Mouse (Mus musculus) G1E-ER4 (cell line): ENCODE data around the gene Eef1g. TPM values are rescaled to one million over a fixed set of nuclear protein-coding genes. Genes with fewer than 3 reads are reported as not detected.

Experiments used
- GATA1 ChIP-seq: IDR thresholded peaks from one replicate; pipeline ENCODE4 v1.8.0; 2012; ENCODE audit warnings: low read length, inconsistent platforms
- polyA plus RNA-seq: library from polyadenylated mRNA; stranded (reverse); fragments of >175 nt; gene quantifications from 2 replicates; pipeline ENCODE4 v1.2.3, GENCODE M21; 2012

Gene Eef1g
- 60.0 and 221 TPM in 2 replicates for polyA plus RNA-seq

DNA sequence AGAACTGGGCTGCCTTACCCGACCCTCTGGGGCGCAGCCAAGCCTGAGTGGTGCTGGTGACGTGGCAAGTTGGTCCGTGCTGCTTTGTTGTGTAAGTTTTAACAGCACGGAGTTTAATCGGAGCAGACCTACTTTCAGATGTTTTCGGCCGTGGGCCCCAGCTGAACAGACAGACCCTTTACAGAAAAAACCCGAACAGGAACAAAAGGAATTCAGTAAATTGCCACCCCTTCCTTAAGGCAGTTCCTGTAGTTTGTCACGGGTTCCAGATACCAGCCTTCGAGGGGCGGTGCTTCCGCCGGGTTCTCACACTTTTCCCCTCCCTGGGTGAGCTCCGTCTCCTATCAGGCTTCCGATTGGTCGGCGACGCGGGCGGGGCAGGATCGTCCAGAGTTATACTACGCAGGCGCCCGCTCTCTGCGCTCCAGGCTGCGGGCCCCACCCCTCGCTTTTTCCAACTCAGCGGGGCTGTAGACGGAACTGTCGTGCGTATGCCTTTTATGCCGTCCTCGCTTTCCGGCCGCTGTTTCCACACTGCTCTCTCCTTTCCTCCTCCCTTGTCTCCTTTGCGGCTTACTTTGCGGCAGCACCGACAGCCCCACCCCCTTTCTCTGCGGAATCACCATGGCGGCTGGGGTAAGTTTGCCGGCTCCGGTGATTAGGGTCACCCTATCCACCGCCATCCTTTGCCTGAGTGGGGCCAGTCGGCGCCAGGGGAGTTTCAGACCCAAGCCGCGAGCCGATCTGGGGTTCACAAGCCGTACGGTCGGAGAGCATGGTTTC, at the start of gene Eef1g:
Gene Eef1g, plus strand, starts transcription at position 452 of the 783 bp plus-strand sequence.
- TF ChIP-seq GATA1 = no peak

- no peak for TF ChIP-seq GATA1
Observed at GRCm38 (mm10) chr19:8919000-8919399, 47.8 kb upstream of the Eef1g start.

- no peak for TF ChIP-seq GATA1
Observed at GRCm38 (mm10) chr19:8919684-8920072, 47.2 kb upstream of the Eef1g start.

DNA sequence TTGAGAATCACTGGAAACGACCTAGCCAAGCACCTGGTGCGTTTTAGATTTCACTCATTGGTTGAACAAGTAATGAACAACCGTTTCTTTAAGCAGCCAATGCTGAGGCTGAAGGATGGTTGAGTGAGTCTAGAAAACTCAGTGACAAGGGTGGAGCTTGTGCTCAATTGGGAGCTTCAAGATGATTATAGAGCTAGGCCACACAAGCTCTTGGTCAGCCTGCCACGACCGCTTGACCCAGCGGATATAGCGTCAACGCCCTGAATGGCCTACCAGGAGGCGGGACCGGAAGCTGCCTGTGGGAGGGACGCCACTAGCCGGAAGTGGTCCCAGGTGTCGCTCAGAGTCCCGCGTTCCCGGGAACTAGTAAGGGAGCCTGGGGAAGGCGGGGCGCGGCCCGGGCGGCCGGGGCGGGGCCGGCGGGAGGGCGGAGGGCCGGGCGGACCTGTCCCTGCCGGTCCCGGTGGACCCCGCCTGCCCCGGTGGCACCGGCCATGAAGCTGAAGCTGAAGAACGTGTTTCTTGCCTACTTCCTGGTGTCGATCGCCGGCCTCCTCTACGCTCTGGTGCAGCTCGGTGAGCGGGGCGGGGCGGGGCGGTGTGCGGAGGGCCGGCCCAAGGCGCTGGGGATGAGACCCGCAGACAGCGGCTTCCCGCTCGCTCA, 46.6 kb upstream of the Eef1g start, which contains the start of gene B3gat3:
Gene B3gat3, plus strand, starts transcription at position 302 of the 664 bp plus-strand sequence.
- TF ChIP-seq GATA1 = no peak

GRCm38 (mm10) chr19:8920836-8921291, 46.0 kb upstream of the Eef1g start:
- TF ChIP-seq GATA1 = no peak

- TF ChIP-seq GATA1 = no peak
Observed at GRCm38 (mm10) chr19:8921741-8922140, 45.1 kb upstream of the Eef1g start.

DNA sequence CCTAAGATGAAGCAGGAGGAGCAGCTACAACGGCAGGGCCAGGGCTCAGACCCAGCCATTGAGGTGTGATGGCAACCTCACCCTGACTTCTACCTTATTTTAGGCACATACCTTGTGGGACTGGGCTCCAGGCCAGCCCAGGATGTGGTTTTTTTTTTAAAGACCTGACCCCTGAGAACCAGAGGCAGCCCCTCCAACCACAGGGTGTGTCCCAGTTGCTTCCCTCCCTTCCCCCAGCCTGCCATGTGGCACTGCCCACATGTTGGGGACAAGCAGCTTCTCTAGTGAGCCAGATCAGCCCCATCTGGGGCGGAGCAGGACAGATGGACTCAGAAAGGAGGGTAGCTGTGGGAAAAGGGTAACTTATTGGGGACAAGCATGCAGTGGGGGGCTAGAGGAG, 40.1 kb upstream of the Eef1g start:
- no peak for TF ChIP-seq GATA1

DNA sequence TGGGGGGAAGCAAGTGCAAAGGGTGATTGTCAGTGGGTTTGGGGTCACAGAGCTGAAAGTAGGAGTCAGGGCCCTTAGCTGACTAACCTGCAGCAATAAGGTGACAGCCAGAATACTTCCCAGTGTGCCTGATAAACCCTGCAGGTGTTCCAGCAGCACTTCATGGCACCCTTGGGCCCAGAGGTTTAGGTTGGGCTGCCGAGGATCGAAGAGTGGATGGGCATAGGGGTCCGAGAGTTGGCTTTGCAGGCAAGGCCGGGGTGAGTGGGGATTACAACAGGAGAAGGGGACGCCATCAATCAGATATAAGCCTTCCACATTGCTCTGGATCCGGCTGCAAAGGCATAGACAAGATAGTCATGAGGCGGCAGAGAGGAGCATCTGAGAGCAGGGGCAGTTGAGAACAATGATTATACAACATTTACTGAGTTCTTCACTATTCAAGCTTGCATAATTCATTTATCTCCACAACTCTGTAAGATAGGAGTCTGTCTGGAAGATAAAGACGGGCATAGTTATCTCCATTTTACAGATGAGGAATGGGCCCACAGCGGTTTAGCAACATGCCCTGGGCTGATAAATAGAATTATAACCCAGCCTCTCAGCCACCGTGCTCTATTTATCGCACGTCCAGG, 38.8 kb upstream of the Eef1g start:
- TF ChIP-seq GATA1 = peak; percentile 99

DNA sequence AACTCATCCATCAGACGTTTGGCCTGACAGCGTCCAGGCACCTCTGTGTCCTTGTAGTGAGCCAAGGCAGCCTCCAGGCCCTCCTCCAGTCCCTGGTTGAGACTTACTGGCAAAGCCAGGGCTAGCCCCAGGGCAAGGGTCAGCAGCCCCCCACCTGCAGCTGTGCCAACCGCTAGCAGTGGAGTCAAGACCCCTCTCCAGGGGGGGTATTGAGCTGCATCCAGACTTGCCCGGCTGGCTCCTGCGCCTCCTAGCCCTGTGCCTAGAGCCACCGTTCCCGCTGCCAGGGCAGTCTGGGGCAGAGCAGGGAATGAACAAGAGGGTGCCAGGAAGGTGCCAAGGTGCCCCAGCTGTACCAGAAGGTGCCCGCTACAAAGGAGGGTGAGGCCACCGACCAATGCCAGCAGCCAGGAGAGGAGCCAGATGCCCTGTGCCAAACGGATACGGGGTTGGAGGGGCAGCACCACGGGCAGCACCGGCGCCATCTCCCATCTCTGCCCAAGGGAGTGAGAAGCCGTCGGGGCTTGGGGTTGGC, 38.1 kb upstream of the Eef1g start:
- TF ChIP-seq GATA1 = no peak

GRCm38 (mm10) chr19:8929224-8930088, 37.4 kb upstream of the Eef1g start, which contains the start of the genes Rom1 and Eml3:
Gene Rom1, minus strand, starts transcription at chr19:8929356.
Gene Eml3, plus strand, starts transcription at chr19:8929552.
- no peak for TF ChIP-seq GATA1

GRCm38 (mm10) chr19:8930117-8930516, 36.7 kb upstream of the Eef1g start:
- no peak for TF ChIP-seq GATA1

DNA sequence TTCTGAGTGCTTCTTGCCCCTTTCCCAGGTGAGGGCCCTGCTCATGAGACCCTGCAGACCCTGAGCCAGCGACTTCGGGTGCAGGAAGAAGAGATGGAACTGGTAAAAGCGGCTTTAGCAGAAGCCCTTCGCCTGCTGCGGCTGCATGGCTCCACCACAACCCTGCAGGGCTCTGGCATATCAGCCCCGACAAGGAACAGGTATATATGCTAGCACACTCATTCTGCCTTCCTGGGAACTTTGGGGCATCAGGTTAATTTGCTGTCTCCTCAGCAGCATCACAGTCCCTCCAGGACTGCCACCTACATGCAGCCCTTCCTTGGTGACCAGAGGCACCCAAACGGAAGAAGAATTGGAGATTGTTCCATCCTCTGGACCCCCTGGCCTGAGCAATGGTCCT, 36.1 kb upstream of the Eef1g start:
- TF ChIP-seq GATA1 = no peak

GRCm38 (mm10) chr19:8936736-8937135, 30.1 kb upstream of the Eef1g start:
- TF ChIP-seq GATA1 = no peak

DNA sequence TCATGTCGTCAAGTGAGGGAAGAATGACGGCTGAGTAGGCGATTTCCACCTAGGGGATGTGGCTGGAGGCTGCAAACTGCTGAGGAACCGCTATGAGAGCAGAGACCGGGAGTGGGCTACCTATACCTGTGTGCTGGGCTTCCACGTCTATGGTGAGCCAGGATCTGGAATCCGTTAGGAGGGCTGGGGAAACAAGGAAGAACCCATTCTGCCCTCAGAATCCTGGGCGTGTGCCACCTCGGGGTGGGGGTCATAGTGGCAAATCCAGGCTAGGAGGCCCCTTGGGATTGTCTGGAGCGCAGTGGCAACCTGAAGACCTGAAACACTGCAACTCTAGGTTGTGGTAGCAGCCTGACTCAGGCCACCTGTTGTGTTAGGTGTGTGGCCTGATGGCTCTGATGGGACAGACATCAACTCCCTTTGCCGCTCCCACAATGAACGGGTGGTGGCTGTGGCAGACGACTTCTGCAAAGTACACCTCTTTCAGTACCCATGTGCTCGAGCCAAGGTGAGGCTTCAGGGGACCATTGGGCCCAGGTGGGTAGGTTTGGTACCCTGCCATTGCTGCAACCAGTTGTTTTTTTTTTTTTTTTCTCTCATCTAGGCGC, 26.2 kb upstream of the Eef1g start:
- no peak for TF ChIP-seq GATA1
